Mouse (Mus musculus) forebrain, embryonic 16.5 days (tissue): ENCODE data around the gene Meox1. TPM values are rescaled to one million over a fixed set of nuclear protein-coding genes. Genes with fewer than 3 reads are reported as not detected.
A peak's percentile ranks its signal among the peaks of the same experiment; 100 is the strongest.

Experiments used
- ATAC-seq: fragments of 200-750 bp; cut with Nextera tagmentation; 2 replicates; pipeline ENCODE4 v1.8.0; 2017; ENCODE audit warnings: mild to moderate bottlenecking, moderate library complexity
- H3K27ac ChIP-seq: fragments of 300-500 bp; sonication (generic); 2 replicates; pipeline ENCODE4 v1.5.1; 2014; ENCODE audit warnings: low read length, control low read depth
- H3K27me3 ChIP-seq: fragments of 300-500 bp; sonication (generic); replicated peaks from 2 replicates; pipeline ENCODE4 v1.6.1; 2014; ENCODE audit warnings: low read length; ENCODE audit not compliant: control insufficient read depth, insufficient read depth
- H3K36me3 ChIP-seq: fragments of 300-500 bp; sonication (generic); 2 replicates; pipeline ENCODE4 v1.6.1; 2014; ENCODE audit not compliant: control insufficient read depth, insufficient read depth
- H3K4me1 ChIP-seq: fragments of 300-500 bp; sonication (generic); replicated peaks from 2 replicates; pipeline ENCODE4 v1.6.1; 2014; ENCODE audit warnings: low read length; ENCODE audit not compliant: control insufficient read depth, insufficient read depth
- H3K4me2 ChIP-seq: fragments of 300-500 bp; sonication (generic); 2 replicates; pipeline ENCODE4 v1.6.1; 2014; ENCODE audit warnings: mild to moderate bottlenecking, low read length, control low read depth
- H3K4me3 ChIP-seq: fragments of 300-500 bp; sonication (generic); replicated peaks from 2 replicates; pipeline ENCODE4 v1.5.1; 2014; ENCODE audit warnings: mild to moderate bottlenecking, low read length, control low read depth
- H3K9ac ChIP-seq: fragments of 300-500 bp; sonication (generic); replicated peaks from 2 replicates; pipeline ENCODE4 v1.6.1; 2014; ENCODE audit warnings: low read depth, low read length, control low read depth
- H3K9me3 ChIP-seq: fragments of 300-500 bp; sonication (generic); 2 replicates; pipeline ENCODE4 v1.6.1; 2016; ENCODE audit warnings: low read length; ENCODE audit not compliant: control insufficient read depth
- whole genome bisulfite sequencing: fragments of 180-500 bp; shearing (Covaris S2); extraction: QIAGEN DNeasy Blood & Tissue Kit; methylation state at CpG from one replicate; pipeline ENCODE4 v1.1.7; 2014; 5-methylcytosine and 5-hydroxymethylcytosine counted together
- polyA plus RNA-seq: library from polyadenylated mRNA; unstranded; fragments of >200 nt; fragmentation: Nextera tagmentation; extraction: Ambion mirVana; gene quantifications from 2 replicates; pipeline ENCODE4 v1.2.1, GENCODE M21; 2015

The Meox1 gene
- polyA plus RNA-seq, 1 experiment from 2014 or later: 0.79 TPM

GRCm38 (mm10) chr11:101924441-101924976, 30.3 kb upstream of the Meox1 start:
- no peak for ATAC-seq
- no peak overlapping the region for H3K27ac ChIP-seq
- no peaks in the 10 kb centered on the region for H3K36me3 ChIP-seq
- H3K9me3 ChIP-seq: no peaks in the 10 kb centered on the region
- H3K9ac ChIP-seq: no peak overlapping the region
- no peak overlapping the region for H3K4me2 ChIP-seq
- no peaks in the 10 kb centered on the region for H3K27me3 ChIP-seq
- 81% methylated on average over 15 of the region's 19 CpGs for WGBS
- no peaks in the 10 kb centered on the region; the same call in 1 of the 2 replicates for H3K4me1 ChIP-seq
- H3K4me3 ChIP-seq: no peak overlapping the region

- Histone ChIP-seq H3K27ac (no peak overlapping the region), H3K9me3 (no peaks in the 10 kb centered on the region), H3K4me1 (no peaks in the 10 kb centered on the region; the same call in 1 of the 2 replicates), H3K27me3 (no peaks in the 10 kb centered on the region), H3K4me3 (no peak overlapping the region), H3K4me2 (no peak overlapping the region), H3K36me3 (no peaks in the 10 kb centered on the region), H3K9ac (no peak overlapping the region)
- 83% methylated on average over 6 of the region's 6 CpGs for WGBS
- no peak for ATAC-seq
Measured at GRCm38 (mm10) chr11:101923988-101924387, 29.8 kb upstream of the Meox1 start.

- 68% methylated on average over 12 of the region's 12 CpGs for WGBS
- no peak overlapping the region for H3K4me3 ChIP-seq
- no peaks in the 10 kb centered on the region for H3K36me3 ChIP-seq
- H3K27ac ChIP-seq: no peak overlapping the region
- H3K4me2 ChIP-seq: no peak overlapping the region
- no peak for ATAC-seq
- H3K27me3 ChIP-seq: 0 out of 2 replicates have a peak, but pooled peaks cover 2% of the 10 kb centered on the region
- no peak overlapping the region for H3K9ac ChIP-seq
- no peaks in the 10 kb centered on the region for H3K9me3 ChIP-seq
- no peaks in the 10 kb centered on the region; the same call in 1 of the 2 replicates for H3K4me1 ChIP-seq
Measured at GRCm38 (mm10) chr11:101921361-101921952, 27.3 kb upstream of the Meox1 start.

- Histone ChIP-seq H3K27ac (no peak overlapping the region), H3K4me1 (no peaks in the 10 kb centered on the region; the same call in 1 of the 2 replicates), H3K4me2 (no peak overlapping the region), H3K4me3 (no peak overlapping the region), H3K27me3 (0 out of 2 replicates have a peak, but pooled peaks cover 2% of the 10 kb centered on the region), H3K9ac (no peak overlapping the region), H3K9me3 (no peaks in the 10 kb centered on the region), H3K36me3 (no peaks in the 10 kb centered on the region)
- under 1% methylated on average over 6 of the region's 6 CpGs for WGBS
- ATAC-seq: peak; percentile 57; the same call in 1 of the 2 replicates
Measured at GRCm38 (mm10) chr11:101919660-101920059, 25.5 kb upstream of the Meox1 start.

- no peaks in the 10 kb centered on the region; the same call in 1 of the 2 replicates for H3K4me1 ChIP-seq
- no peak overlapping the region for H3K27ac ChIP-seq
- no peak for ATAC-seq
- 0 out of 2 replicates have a peak, but pooled peaks cover 2% of the 10 kb centered on the region for H3K27me3 ChIP-seq
- no peaks in the 10 kb centered on the region for H3K36me3 ChIP-seq
- H3K4me3 ChIP-seq: no peak overlapping the region
- no peak overlapping the region for H3K9ac ChIP-seq
- no peak overlapping the region for H3K4me2 ChIP-seq
- no peaks in the 10 kb centered on the region for H3K9me3 ChIP-seq
- 83% methylated on average over 3 of the region's 3 CpGs for WGBS
Measured at GRCm38 (mm10) chr11:101918609-101919008, 24.4 kb upstream of the Meox1 start.

- Histone ChIP-seq H3K9me3 (no peaks in the 10 kb centered on the region), H3K9ac (no peak overlapping the region), H3K4me2 (no peak overlapping the region), H3K36me3 (no peaks in the 10 kb centered on the region), H3K4me3 (no peak overlapping the region), H3K27me3 (0 out of 2 replicates have a peak, but pooled peaks cover 2% of the 10 kb centered on the region), H3K4me1 (no peaks in the 10 kb centered on the region; the same call in 1 of the 2 replicates), H3K27ac (no peak overlapping the region)
- WGBS: 66% methylated on average over 3 of the region's 3 CpGs
- ATAC-seq: no peak
Measured at GRCm38 (mm10) chr11:101916772-101917171, 22.6 kb upstream of the Meox1 start.

GRCm38 (mm10) chr11:101913591-101913990, 19.4 kb upstream of the Meox1 start:
- H3K9me3 ChIP-seq: no peaks in the 10 kb centered on the region
- no peak overlapping the region for H3K27ac ChIP-seq
- no peaks in the 10 kb centered on the region for H3K36me3 ChIP-seq
- H3K4me2 ChIP-seq: no peak overlapping the region
- no peak for ATAC-seq
- H3K9ac ChIP-seq: no peak overlapping the region
- WGBS: 60% methylated on average over 8 of the region's 8 CpGs
- H3K4me1 ChIP-seq: no peaks in the 10 kb centered on the region
- H3K27me3 ChIP-seq: 0 out of 2 replicates have a peak, but pooled peaks cover 2% of the 10 kb centered on the region
- no peak overlapping the region for H3K4me3 ChIP-seq

- ATAC-seq: no peak
- no peak overlapping the region for H3K4me3 ChIP-seq
Measured at GRCm38 (mm10) chr11:101911855-101912579, 17.8 kb upstream of the Meox1 start.

GRCm38 (mm10) chr11:101910230-101910946, 16.2 kb upstream of the Meox1 start:
- no peaks in the 10 kb centered on the region for H3K9me3 ChIP-seq
- H3K9ac ChIP-seq: no peak overlapping the region
- H3K4me1 ChIP-seq: no peaks in the 10 kb centered on the region
- H3K36me3 ChIP-seq: no peaks in the 10 kb centered on the region
- H3K4me2 ChIP-seq: no peak overlapping the region
- H3K4me3 ChIP-seq: no peak overlapping the region
- 0 out of 2 replicates have a peak, but pooled peaks have one; percentile 26 for ATAC-seq
- no peaks in the 10 kb centered on the region for H3K27me3 ChIP-seq
- no peak overlapping the region for H3K27ac ChIP-seq
- WGBS: 24% methylated on average over 21 of the region's 21 CpGs

More at GRCm38 (mm10) chr11:101911855-101912579, 17.8 kb upstream of the Meox1 start:
- no peak overlapping the region for H3K4me2 ChIP-seq
- H3K27ac ChIP-seq: no peak overlapping the region
- H3K9me3 ChIP-seq: no peaks in the 10 kb centered on the region
- 66% methylated on average over 4 of the region's 4 CpGs for WGBS
- H3K36me3 ChIP-seq: no peaks in the 10 kb centered on the region
- H3K27me3 ChIP-seq: 0 out of 2 replicates have a peak, but pooled peaks cover 2% of the 10 kb centered on the region
- no peak overlapping the region for H3K9ac ChIP-seq
- no peaks in the 10 kb centered on the region for H3K4me1 ChIP-seq
